Mouse (Mus musculus): ENCODE data around the gene Acot12. TPM values are rescaled to one million over a fixed set of nuclear protein-coding genes. Genes with fewer than 3 reads are reported as not detected.
"Not testable (repeated sequence)": the region's sequence is repeated elsewhere in the genome, so short reads cannot be mapped to it uniquely, and the experiment has no call there.

Gene Acot12
- total RNA-seq, 2 experiments from 2014 or later, result 0.49 to 0.61 TPM

GRCm38 (mm10) chr13:91740851-91741250 is 461 bp upstream of the Acot12 start:
- peak overlapping the region; percentile 75 for H3K27ac ChIP-seq
- H3K4me3 ChIP-seq, result peak overlapping the region; percentile 61
- no peak for TF ChIP-seq CTCF (conservative IDR thresholded peaks at IDR 0.05)
- DNase-seq (ENCODE audit: low spot score in 2 of 2), result no peak

GRCm38 (mm10) chr13:91743180-91743579 is 1.9 kb downstream of the Acot12 start:
- peak; percentile 26 to 44 for DNase-seq (ENCODE audit: low spot score in 2 of 2)
- Histone ChIP-seq H3K4me3 (no peak overlapping the region), H3K27ac (peak overlapping the region; percentile 1; the same call in 1 of the 2 replicates)

GRCm38 (mm10) chr13:91746470-91746869 is 5.2 kb downstream of the Acot12 start:
- Histone ChIP-seq H3K4me3 (no peak overlapping the region), H3K27ac (no peak overlapping the region)
- TF ChIP-seq CTCF (conservative IDR thresholded peaks at IDR 0.05), result no peak
- no peak for DNase-seq (ENCODE audit: low spot score in 2 of 2)

More at GRCm38 (mm10) chr13:91743180-91743579, 1.9 kb downstream of the Acot12 start:
- no peak for TF ChIP-seq CTCF (conservative IDR thresholded peaks at IDR 0.05)

- Histone ChIP-seq H3K4me3 (no peak overlapping the region), H3K27ac (no peak overlapping the region)
- TF ChIP-seq CTCF (conservative IDR thresholded peaks at IDR 0.05), result no peak
- DNase-seq (ENCODE audit: low spot score in 2 of 2), result no peak
These were observed 7.1 kb downstream of the Acot12 start for GRCm38 (mm10) chr13:91748401-91748800.

- no peak for TF ChIP-seq CTCF (conservative IDR thresholded peaks at IDR 0.05)
- DNase-seq (ENCODE audit: low spot score in 2 of 2), result no peak
- H3K4me3 ChIP-seq, result no peak overlapping the region
- H3K27ac ChIP-seq, result no peak overlapping the region
These were observed 8.7 kb downstream of the Acot12 start for GRCm38 (mm10) chr13:91749981-91750380.

GRCm38 (mm10) chr13:91753724-91754123 is 12.4 kb downstream of the Acot12 start:
- DNase-seq (ENCODE audit: low spot score in 2 of 2), result peak; percentile 12 to 17
- Histone ChIP-seq H3K4me3 (no peak overlapping the region), H3K27ac (no peak overlapping the region)
- TF ChIP-seq CTCF (conservative IDR thresholded peaks at IDR 0.05), result no peak

GRCm38 (mm10) chr13:91754762-91755161 is 13.4 kb downstream of the Acot12 start:
- no peak for TF ChIP-seq CTCF (conservative IDR thresholded peaks at IDR 0.05)
- no peak overlapping the region for H3K4me3 ChIP-seq
- DNase-seq (ENCODE audit: low spot score in 2 of 2), result no peak
- H3K27ac ChIP-seq, result no peak overlapping the region

- no peak for DNase-seq (ENCODE audit: low spot score in 2 of 2)
- Histone ChIP-seq H3K27ac (no peak overlapping the region), H3K4me3 (no peak overlapping the region)
- no peak for TF ChIP-seq CTCF (conservative IDR thresholded peaks at IDR 0.05)
These were observed 14.9 kb downstream of the Acot12 start for GRCm38 (mm10) chr13:91756230-91756629.

- TF ChIP-seq CTCF (conservative IDR thresholded peaks at IDR 0.05), result no peak
- H3K27ac ChIP-seq, result no peak overlapping the region
These were observed 17.2 kb downstream of the Acot12 start for GRCm38 (mm10) chr13:91758316-91759048.

GRCm38 (mm10) chr13:91759791-91760190 is 18.5 kb downstream of the Acot12 start:
- Histone ChIP-seq H3K4me3 (no peak overlapping the region), H3K27ac (no peak overlapping the region)
- DNase-seq (ENCODE audit: low spot score in 2 of 2), result no peak
- TF ChIP-seq CTCF (conservative IDR thresholded peaks at IDR 0.05), result no peak

More at GRCm38 (mm10) chr13:91758316-91759048, 17.2 kb downstream of the Acot12 start:
- no peak for DNase-seq (ENCODE audit: low spot score in 2 of 2)
- H3K4me3 ChIP-seq, result no peak overlapping the region

- no peak overlapping the region for H3K27ac ChIP-seq
- no peak overlapping the region for H3K4me3 ChIP-seq
- no peak for TF ChIP-seq CTCF (conservative IDR thresholded peaks at IDR 0.05)
- DNase-seq (ENCODE audit: low spot score in 2 of 2), result no peak
These were observed 19.2 kb downstream of the Acot12 start for GRCm38 (mm10) chr13:91760302-91761050.

- Histone ChIP-seq H3K4me3 (no peak overlapping the region), H3K27ac (no peak overlapping the region)
- DNase-seq (ENCODE audit: low spot score in 2 of 2), result no peak
- TF ChIP-seq CTCF (conservative IDR thresholded peaks at IDR 0.05), result no peak
These were observed 20.5 kb downstream of the Acot12 start for GRCm38 (mm10) chr13:91761654-91762445.

GRCm38 (mm10) chr13:91763654-91764053 is 22.3 kb downstream of the Acot12 start:
- H3K27ac ChIP-seq; DNase-seq (ENCODE audit: low spot score in 2 of 2); H3K4me3 ChIP-seq: not testable (repeated sequence)
